In genomic region chr6:30459056-30459747, GRCm38 (mm10) we compare ENCODE assay signal across 8 mouse cellular contexts. TPM values are rescaled to one million over a fixed set of nuclear protein-coding genes. Genes with fewer than 3 reads are reported as not detected.
A peak's percentile ranks its signal among the peaks of the same experiment; 100 is the strongest.
DNase-seq lines count a peak whose midpoint lies in the region; ATAC-seq and TF ChIP-seq lines count a peak whose summit lies in the region.

No protein-coding gene starts in this region.

- no peak for ATAC-seq in megakaryocyte, adult 5-6 weeks (ENCODE audit: poor library complexity, severe bottlenecking)
- ATAC-seq in hindbrain, postnatal 0 days: no peak
- no peak for ATAC-seq in neural tube, embryonic 12.5 days (ENCODE audit: low FRiP score, low read depth)

- H3K4me2 ChIP-seq in hindbrain, postnatal 0 days (ENCODE audit: low read depth, low read length): peak overlapping the region; percentile 58
- peak overlapping the region; percentile 70 for H3K4me2 ChIP-seq in neural tube, embryonic 12.5 days (replicated peaks)

- H3K27me3 ChIP-seq in megakaryocyte, embryonic 14.5 days (replicated peaks): peaks cover 39% of the 10 kb centered on the region
- no peaks in the 10 kb centered on the region for H3K27me3 ChIP-seq in hindbrain, postnatal 0 days (ENCODE audit: insufficient read depth, low read length)
- no peaks in the 10 kb centered on the region for H3K27me3 ChIP-seq in neural tube, embryonic 12.5 days (replicated peaks)

- peak overlapping the region; percentile 93 for H3K4me3 ChIP-seq in megakaryocyte, embryonic 14.5 days (replicated peaks)
- H3K4me3 ChIP-seq in hindbrain, postnatal 0 days (ENCODE audit: low read length): peak overlapping the region; percentile 36
- peak overlapping the region; percentile 43; the same call in 1 of the 2 replicates for H3K4me3 ChIP-seq in neural tube, embryonic 12.5 days

- no peaks in the 10 kb centered on the region for H3K9me3 ChIP-seq in megakaryocyte, embryonic 14.5 days
- no peaks in the 10 kb centered on the region for H3K9me3 ChIP-seq in hindbrain, postnatal 0 days (ENCODE audit: low read length)
- H3K9me3 ChIP-seq in neural tube, embryonic 12.5 days: 0 out of 2 replicates have a peak, but pooled peaks cover 2% of the 10 kb centered on the region

- 61% methylated on average over 16 of the region's 16 CpGs for WGBS in hindbrain, postnatal 0 days
- whole genome bisulfite sequencing in neural tube, embryonic 12.5 days: 72% methylated on average over 16 of the region's 16 CpGs

- H3K4me1 ChIP-seq in megakaryocyte, embryonic 14.5 days: peaks cover 64% of the 10 kb centered on the region
- peaks cover 25% of the 10 kb centered on the region for H3K4me1 ChIP-seq in hindbrain, postnatal 0 days (ENCODE audit: insufficient read depth, low read length)
- peaks cover 30% of the 10 kb centered on the region for H3K4me1 ChIP-seq in neural tube, embryonic 12.5 days

- peak; percentile 17 for DNase-seq in adrenal gland, postnatal 10 days
- DNase-seq in adrenal gland, adult 2 months: no peak
- peak; percentile 34 for DNase-seq in hindbrain, postnatal 0 days (ENCODE audit: low spot score)
- no peak for DNase-seq in natural killer cell, adult 2 months (ENCODE audit: low spot score in 2 of 2)
- DNase-seq in yolk sac, embryonic 10.5 days (ENCODE audit: low spot score): no peak

- peak overlapping the region; percentile 55 for H3K9ac ChIP-seq in hindbrain, postnatal 0 days (replicated peaks; ENCODE audit: low read length)
- peak overlapping the region; percentile 64 for H3K9ac ChIP-seq in neural tube, embryonic 12.5 days

- peaks cover 12% of the 10 kb centered on the region for H3K36me3 ChIP-seq in megakaryocyte, embryonic 14.5 days (replicated peaks; ENCODE audit: low read length)
- peaks cover 3% of the 10 kb centered on the region; the same call in 1 of the 2 replicates for H3K36me3 ChIP-seq in hindbrain, postnatal 0 days (ENCODE audit: insufficient read depth, low read length)
- H3K36me3 ChIP-seq in neural tube, embryonic 12.5 days: peaks cover 14% of the 10 kb centered on the region

- no peak for TF ChIP-seq CTCF in hindbrain, postnatal 0 days (IDR thresholded peaks at IDR 0.05; ENCODE audit: low read depth)

- peak overlapping the region; percentile 96 for H3K27ac ChIP-seq in hindbrain, postnatal 0 days
- H3K27ac ChIP-seq in neural tube, embryonic 12.5 days: no peak overlapping the region

RNA-seq across cellular contexts. Expression of gene Tmem209, which starts 50.4 kb away (rescaled TPM):
- total RNA-seq in adrenal gland, postnatal 10 days (2021): 10 to 100 TPM; 20.2 to 24.3 TPM
- 10 to 100 TPM; 24.2 to 28.0 TPM for total RNA-seq in adrenal gland, adult 2 months (2021)
- 32.8 and 43.3 TPM in 2 replicates for polyA plus RNA-seq in adrenal gland, adult 2 months (2012; rRNA removed)
- polyA plus RNA-seq in megakaryocyte, embryonic 14.5 days (2012; ENCODE audit: insufficient read depth, low replicate concordance): 1.7 TPM in 1 of 2 replicates, not detected in the other
- 40.3 and 42.3 TPM in 2 replicates for total RNA-seq in megakaryocyte, adult 5-6 weeks (2015)
- 24.0 and 39.0 TPM in 2 replicates for total RNA-seq in megakaryocyte, adult 5-6 weeks (2017)
- total RNA-seq in hindbrain, postnatal 0 days (2014; rRNA removed): 35.3 and 50.0 TPM in 2 replicates
- polyA plus RNA-seq in hindbrain, postnatal 0 days (2015; fragmentation: Nextera tagmentation; extraction: Ambion mirVana): 23.2 and 25.0 TPM in 2 replicates
- polyA plus RNA-seq in neural tube, embryonic 12.5 days (2016; fragmentation: Nextera tagmentation; extraction: Ambion mirVana): 35.1 and 35.9 TPM in 2 replicates

RNA-seq across cellular contexts. Expression of gene Ssmem1, which starts 50.4 kb away (rescaled TPM):
- under 1 TPM; 0.24 to 0.27 TPM for total RNA-seq in adrenal gland, postnatal 10 days (2021)
- under 1 TPM in 1 of 2 experiments, not detected in 1; 0.28 TPM for total RNA-seq in adrenal gland, adult 2 months (2021)
- polyA plus RNA-seq in adrenal gland, adult 2 months (2012; rRNA removed): not detected in 2 replicates
- not detected in 2 replicates for polyA plus RNA-seq in megakaryocyte, embryonic 14.5 days (2012; ENCODE audit: insufficient read depth, low replicate concordance)
- 0.68 TPM in 1 of 2 replicates, not detected in the other for total RNA-seq in megakaryocyte, adult 5-6 weeks (2015)
- total RNA-seq in megakaryocyte, adult 5-6 weeks (2017): 0.44 and 1.1 TPM in 2 replicates
- total RNA-seq in hindbrain, postnatal 0 days (2014; rRNA removed): 0.26 TPM in 1 of 2 replicates, not detected in the other
- polyA plus RNA-seq in hindbrain, postnatal 0 days (2015; fragmentation: Nextera tagmentation; extraction: Ambion mirVana): 0.18 and 0.39 TPM in 2 replicates
- 0.24 and 0.49 TPM in 2 replicates for polyA plus RNA-seq in neural tube, embryonic 12.5 days (2016; fragmentation: Nextera tagmentation; extraction: Ambion mirVana)

RNA-seq across cellular contexts. Expression of gene Klhdc10, which starts 57.5 kb away (rescaled TPM):
- 10 to 100 TPM; 65.9 to 76.6 TPM for total RNA-seq in adrenal gland, postnatal 10 days (2021)
- 10 to 100 TPM; 57.8 to 75.6 TPM for total RNA-seq in adrenal gland, adult 2 months (2021)
- polyA plus RNA-seq in adrenal gland, adult 2 months (2012; rRNA removed): 14.1 and 15.7 TPM in 2 replicates
- 6.6 and 8.2 TPM in 2 replicates for polyA plus RNA-seq in megakaryocyte, embryonic 14.5 days (2012; ENCODE audit: insufficient read depth, low replicate concordance)
- 14.5 and 16.4 TPM in 2 replicates for total RNA-seq in megakaryocyte, adult 5-6 weeks (2015)
- 35.3 and 40.8 TPM in 2 replicates for total RNA-seq in megakaryocyte, adult 5-6 weeks (2017)
- 97.1 and 103 TPM in 2 replicates for total RNA-seq in hindbrain, postnatal 0 days (2014; rRNA removed)
- polyA plus RNA-seq in hindbrain, postnatal 0 days (2015; fragmentation: Nextera tagmentation; extraction: Ambion mirVana): 20.6 and 23.2 TPM in 2 replicates
- polyA plus RNA-seq in neural tube, embryonic 12.5 days (2016; fragmentation: Nextera tagmentation; extraction: Ambion mirVana): 36.7 and 42.8 TPM in 2 replicates

Comparison
In these comparisons a context has a peak if more than half of its experiments do, and no peak if none do; other contexts are left out.
1. DNase-seq: peak in adrenal gland, postnatal 10 days (single experiment) and hindbrain, postnatal 0 days (single experiment); none in adrenal gland, adult 2 months (single experiment), natural killer cell, adult 2 months (0 of 2) and yolk sac, embryonic 10.5 days (single experiment).
2. H3K4me3 ChIP-seq: peak in every context shown above with its lines; median percentile 93 in megakaryocyte, embryonic 14.5 days; 43 in neural tube, embryonic 12.5 days; 36 in hindbrain, postnatal 0 days.